Mouse (Mus musculus) neural tube, embryonic 15.5 days (tissue): ENCODE data around the gene Btg1. TPM values are rescaled to one million over a fixed set of nuclear protein-coding genes. Genes with fewer than 3 reads are reported as not detected.

Source experiments
- ATAC-seq: fragments of 200-750 bp; cut with Nextera tagmentation; 2 replicates; pipeline ENCODE4 v1.8.0; 2017; ENCODE audit warnings: mild to moderate bottlenecking, moderate TSS enrichment, moderate library complexity; ENCODE audit not compliant: low FRiP score
- H3K27ac ChIP-seq: fragments of 300-500 bp; sonication (generic); replicated peaks from 2 replicates; pipeline ENCODE4 v1.5.1; 2015; ENCODE audit warnings: mild to moderate bottlenecking, inconsistent platforms
- H3K27me3 ChIP-seq: fragments of 300-500 bp; sonication (generic); replicated peaks from 2 replicates; pipeline ENCODE4 v1.6.1; 2015; ENCODE audit warnings: inconsistent platforms
- H3K36me3 ChIP-seq: fragments of 300-500 bp; sonication (generic); 2 replicates; pipeline ENCODE4 v1.6.1; 2015; ENCODE audit warnings: inconsistent platforms
- H3K4me1 ChIP-seq: fragments of 300-500 bp; sonication (generic); 2 replicates; pipeline ENCODE4 v1.6.1; 2015; ENCODE audit warnings: inconsistent platforms
- H3K4me2 ChIP-seq: fragments of 300-500 bp; sonication (generic); 2 replicates; pipeline ENCODE4 v1.6.1; 2015; ENCODE audit warnings: inconsistent platforms, mild to moderate bottlenecking, moderate library complexity
- H3K4me3 ChIP-seq: fragments of 300-500 bp; sonication (generic); replicated peaks from 2 replicates; pipeline ENCODE4 v1.5.1; 2015; ENCODE audit warnings: mild to moderate bottlenecking, inconsistent platforms
- H3K9ac ChIP-seq: fragments of 300-500 bp; sonication (generic); replicated peaks from 2 replicates; pipeline ENCODE4 v1.6.1; 2015; ENCODE audit warnings: mild to moderate bottlenecking, inconsistent platforms
- H3K9me3 ChIP-seq: fragments of 300-500 bp; sonication (generic); replicated peaks from 2 replicates; pipeline ENCODE4 v1.6.1; 2016; ENCODE audit warnings: inconsistent platforms
- WGBS: fragments of 180-500 bp; shearing (Covaris S2); methylation state at CpG from one replicate; pipeline ENCODE4 v1.1.7; 2015; ENCODE audit warnings: mixed read lengths; 5-methylcytosine and 5-hydroxymethylcytosine counted together
- polyA plus RNA-seq: library from polyadenylated mRNA; unstranded; fragments of >200 nt; fragmentation: Nextera tagmentation; extraction: Ambion mirVana; gene quantifications from 2 replicates; pipeline ENCODE4 v1.2.1, GENCODE M21; 2015

The Btg1 gene
- polyA plus RNA-seq, 1 experiment from 2014 or later, result 36.2 TPM

GRCm38 (mm10) chr10:96654576-96654975, 37.8 kb downstream of the Btg1 start:
- H3K9ac ChIP-seq, result no peak overlapping the region
- no peak overlapping the region for H3K4me2 ChIP-seq
- H3K4me1 ChIP-seq, result peaks cover 5% of the 10 kb centered on the region; the same call in 1 of the 2 replicates
- H3K4me3 ChIP-seq, result no peak overlapping the region
- H3K36me3 ChIP-seq, result no peaks in the 10 kb centered on the region
- no peak overlapping the region for H3K27ac ChIP-seq
- no peaks in the 10 kb centered on the region for H3K27me3 ChIP-seq
- no peak for ATAC-seq
- WGBS, result 71% methylated on average over 7 of the region's 7 CpGs
- H3K9me3 ChIP-seq, result no peaks in the 10 kb centered on the region

GRCm38 (mm10) chr10:96655066-96655465, 38.3 kb downstream of the Btg1 start:
- Histone ChIP-seq H3K27me3 (no peaks in the 10 kb centered on the region), H3K4me3 (no peak overlapping the region), H3K36me3 (no peaks in the 10 kb centered on the region), H3K9ac (no peak overlapping the region), H3K9me3 (no peaks in the 10 kb centered on the region), H3K4me1 (peaks cover 5% of the 10 kb centered on the region; the same call in 1 of the 2 replicates), H3K4me2 (no peak overlapping the region), H3K27ac (no peak overlapping the region)
- 73% methylated on average over 2 of the region's 2 CpGs for WGBS
- ATAC-seq, result no peak

- Histone ChIP-seq H3K9ac (no peak overlapping the region), H3K36me3 (no peaks in the 10 kb centered on the region), H3K4me3 (no peak overlapping the region), H3K4me1 (peaks cover 5% of the 10 kb centered on the region; the same call in 1 of the 2 replicates), H3K27ac (no peak overlapping the region), H3K27me3 (no peaks in the 10 kb centered on the region), H3K9me3 (no peaks in the 10 kb centered on the region), H3K4me2 (no peak overlapping the region)
- WGBS, result 94% methylated on average over 3 of the region's 3 CpGs
- ATAC-seq, result no peak
These were observed 39.4 kb downstream of the Btg1 start for GRCm38 (mm10) chr10:96656176-96656575.

GRCm38 (mm10) chr10:96658906-96659305, 42.1 kb downstream of the Btg1 start:
- H3K36me3 ChIP-seq, result no peaks in the 10 kb centered on the region
- H3K4me3 ChIP-seq, result no peak overlapping the region
- H3K27ac ChIP-seq, result no peak overlapping the region
- H3K4me1 ChIP-seq, result peaks cover 5% of the 10 kb centered on the region; the same call in 1 of the 2 replicates
- no peak overlapping the region for H3K9ac ChIP-seq
- no peaks in the 10 kb centered on the region for H3K9me3 ChIP-seq
- no peak overlapping the region for H3K4me2 ChIP-seq
- no peak for ATAC-seq
- no peaks in the 10 kb centered on the region for H3K27me3 ChIP-seq
- WGBS, result 3% methylated on average over 5 of the region's 5 CpGs

- Histone ChIP-seq H3K4me1 (peaks cover 5% of the 10 kb centered on the region; the same call in 1 of the 2 replicates), H3K27ac (no peak overlapping the region), H3K27me3 (no peaks in the 10 kb centered on the region), H3K4me2 (no peak overlapping the region), H3K36me3 (no peaks in the 10 kb centered on the region), H3K4me3 (no peak overlapping the region), H3K9me3 (no peaks in the 10 kb centered on the region), H3K9ac (no peak overlapping the region)
- WGBS, result 87% methylated on average over 10 of the region's 10 CpGs
- ATAC-seq, result no peak
These were observed 43.6 kb downstream of the Btg1 start for GRCm38 (mm10) chr10:96660280-96660985.

- peaks cover 5% of the 10 kb centered on the region; the same call in 1 of the 2 replicates for H3K4me1 ChIP-seq
- ATAC-seq, result no peak
- WGBS, result 92% methylated on average over 4 of the region's 4 CpGs
- no peaks in the 10 kb centered on the region for H3K9me3 ChIP-seq
- H3K4me3 ChIP-seq, result no peak overlapping the region
- H3K9ac ChIP-seq, result no peak overlapping the region
- H3K27ac ChIP-seq, result no peak overlapping the region
- no peaks in the 10 kb centered on the region for H3K36me3 ChIP-seq
- no peak overlapping the region for H3K4me2 ChIP-seq
- no peaks in the 10 kb centered on the region for H3K27me3 ChIP-seq
These were observed 46.2 kb downstream of the Btg1 start for GRCm38 (mm10) chr10:96662976-96663375.

- H3K4me3 ChIP-seq, result no peak overlapping the region
- no peak overlapping the region for H3K4me2 ChIP-seq
- H3K27ac ChIP-seq, result no peak overlapping the region
- H3K4me1 ChIP-seq, result peaks cover 2% of the 10 kb centered on the region; the same call in 1 of the 2 replicates
- no peaks in the 10 kb centered on the region for H3K9me3 ChIP-seq
- H3K9ac ChIP-seq, result no peak overlapping the region
- H3K36me3 ChIP-seq, result no peaks in the 10 kb centered on the region
- 96% methylated on average over 9 of the region's 9 CpGs for WGBS
- H3K27me3 ChIP-seq, result no peaks in the 10 kb centered on the region
- no peak for ATAC-seq
These were observed 47.1 kb downstream of the Btg1 start for GRCm38 (mm10) chr10:96663739-96664430.
